ENCODE assay signal across 9 mouse cellular contexts in the genomic region with DNA sequence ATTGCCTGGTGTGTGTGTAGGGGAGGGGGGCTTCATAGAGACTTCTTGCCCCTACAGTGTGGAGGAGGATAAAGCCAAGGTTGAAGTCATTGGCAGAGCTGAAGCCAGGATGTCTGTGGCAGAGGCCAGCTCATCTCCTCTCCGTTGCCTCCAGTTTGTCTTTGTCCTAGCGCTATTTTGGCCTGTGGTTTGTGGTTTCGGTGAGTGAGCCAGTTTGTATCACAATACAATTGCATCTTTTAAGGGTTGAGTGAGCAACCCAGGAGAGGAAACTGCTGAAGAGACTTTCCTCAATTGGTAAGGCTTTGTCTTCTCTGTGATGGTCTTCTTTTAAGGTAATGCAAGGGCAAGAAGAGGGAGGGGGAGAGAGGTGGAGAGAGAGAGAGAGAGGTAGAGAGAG.
A peak's percentile ranks its signal among the peaks of the same experiment; 100 is the strongest.
DNase-seq lines count a peak whose midpoint lies in the region; ATAC-seq and TF ChIP-seq lines count a peak whose summit lies in the region.
"Had no signal": no experiment of that assay in that cellular context is flagged by ENCODE, and none has a peak within 500 bp of the region (broad histone marks: within the 10 kb centered on the region; RNA-seq: fewer than 3 reads in every experiment).

No protein-coding gene starts in this region.

- no peaks in the 10 kb centered on the region for H3K27me3 ChIP-seq in forebrain, embryonic 12.5 days
- H3K27me3 ChIP-seq in forebrain, embryonic 14.5 days (replicated peaks; ENCODE audit: control insufficient read depth, insufficient read depth, low read length) = no peaks in the 10 kb centered on the region
- no peaks in the 10 kb centered on the region for H3K27me3 ChIP-seq in lung, postnatal 0 days (replicated peaks; ENCODE audit: insufficient read depth, low read length)

- no peak for ATAC-seq in forebrain, embryonic 12.5 days (ENCODE audit: low FRiP score)
- no peak for ATAC-seq in forebrain, embryonic 14.5 days
- no peak for ATAC-seq in cerebellum, adult (ENCODE audit: insufficient number of reproducible peaks, low FRiP score, low TSS enrichment)
- ATAC-seq in lung, postnatal 0 days = no peak

- H3K9ac ChIP-seq in forebrain, embryonic 12.5 days = no peak overlapping the region
- no peak overlapping the region for H3K9ac ChIP-seq in forebrain, embryonic 14.5 days (ENCODE audit: low read length)
- no peak overlapping the region for H3K9ac ChIP-seq in lung, postnatal 0 days (replicated peaks; ENCODE audit: low read depth)

- H3K9me3 ChIP-seq in forebrain, embryonic 12.5 days = no peaks in the 10 kb centered on the region
- no peaks in the 10 kb centered on the region for H3K9me3 ChIP-seq in forebrain, embryonic 14.5 days (replicated peaks; ENCODE audit: control insufficient read depth, low read length)
- no peaks in the 10 kb centered on the region for H3K9me3 ChIP-seq in lung, postnatal 0 days (ENCODE audit: low read length)

- 0 out of 2 replicates have a peak overlapping the region, but pooled peaks have one; percentile 46 for H3K27ac ChIP-seq in forebrain, embryonic 12.5 days
- no peak overlapping the region for H3K27ac ChIP-seq in forebrain, embryonic 14.5 days (ENCODE audit: low read depth, low read length)
- no peak overlapping the region for H3K27ac ChIP-seq in lung, postnatal 0 days (ENCODE audit: low read length)

- no peak overlapping the region for H3K4me2 ChIP-seq in forebrain, embryonic 12.5 days
- no peak overlapping the region for H3K4me2 ChIP-seq in forebrain, embryonic 14.5 days (ENCODE audit: low read length)
- no peak overlapping the region for H3K4me2 ChIP-seq in lung, postnatal 0 days (replicated peaks; ENCODE audit: low read depth, low read length)

- DNase-seq in forebrain, embryonic 14.5 days (ENCODE audit: low spot score) = no peak
- peak; percentile 98 for DNase-seq in 3T3-L1 (ENCODE audit: low read depth, low spot score)
- DNase-seq in c-Kit-positive CD71-positive TER-119-positive erythroid progenitor cells, embryonic 14.5 days (ENCODE audit: low spot score) = peak; percentile 11
- DNase-seq in liver = peak; percentile 31
- no peak for DNase-seq in cerebellum, postnatal 10 days
- no peak for DNase-seq in lung, postnatal 0 days (ENCODE audit: low spot score)
- DNase-seq: right cerebral cortex, adult 18-20 months had no signal

- H3K36me3 ChIP-seq in forebrain, embryonic 12.5 days (replicated peaks) = peaks cover 14% of the 10 kb centered on the region; the same call in 1 of the 2 replicates
- peaks cover 11% of the 10 kb centered on the region; the same call in 1 of the 2 replicates for H3K36me3 ChIP-seq in forebrain, embryonic 14.5 days (ENCODE audit: control insufficient read depth, insufficient read depth, low read length)
- H3K36me3 ChIP-seq in lung, postnatal 0 days (ENCODE audit: insufficient read depth, low read length) = no peaks in the 10 kb centered on the region

- 78% methylated on average over 3 of the region's 3 CpGs for WGBS in forebrain, embryonic 12.5 days
- WGBS in forebrain, embryonic 14.5 days = 88% methylated on average over 3 of the region's 3 CpGs
- WGBS in lung, postnatal 0 days = 76% methylated on average over 3 of the region's 3 CpGs

- no peak overlapping the region for H3K4me3 ChIP-seq in forebrain, embryonic 12.5 days (replicated peaks)
- no peak overlapping the region for H3K4me3 ChIP-seq in forebrain, embryonic 14.5 days (ENCODE audit: low read depth, low read length)
- no peak overlapping the region for H3K4me3 ChIP-seq in lung, postnatal 0 days (ENCODE audit: low read depth, low read length)

- no peak for TF ChIP-seq EP300 in lung, postnatal 0 days (IDR thresholded peaks at IDR 0.05)

- H3K4me1 ChIP-seq in forebrain, embryonic 12.5 days = peaks cover 20% of the 10 kb centered on the region
- no peaks in the 10 kb centered on the region for H3K4me1 ChIP-seq in forebrain, embryonic 14.5 days (ENCODE audit: control insufficient read depth, insufficient read depth, low read length)
- 0 out of 2 replicates have a peak, but pooled peaks cover 5% of the 10 kb centered on the region for H3K4me1 ChIP-seq in lung, postnatal 0 days (ENCODE audit: insufficient read depth, low read depth, low read length)

- no peak for TF ChIP-seq CTCF in lung, postnatal 0 days (IDR thresholded peaks at IDR 0.05)

Comparison
In these comparisons a context has a peak if more than half of its experiments do, and no peak if none do; other contexts are left out.
1. DNase-seq: peak in 3T3-L1 (single experiment), c-Kit-positive CD71-positive TER-119-positive erythroid progenitor cells, embryonic 14.5 days (single experiment) and liver (single experiment); none in forebrain, embryonic 14.5 days (single experiment), cerebellum, postnatal 10 days (0 of 2) and lung, postnatal 0 days (single experiment).